Mouse (Mus musculus) retina, postnatal 1 day (tissue): Measurements from ENCODE around the gene Dusp16.
"Not testable (repeated sequence)": the region's sequence is repeated elsewhere in the genome, so short reads cannot be mapped to it uniquely, and the experiment has no call there.

ENCODE experiments used
- DNase-seq: peaks from one replicate; pipeline ENCODE4 v3.0.0-alpha.2; 2012

The Dusp16 gene

GRCm38 (mm10) chr6:134695625-134696024 lies 96.8 kb downstream of the Dusp16 start:
- DNase-seq: no peak

GRCm38 (mm10) chr6:134694988-134695387 lies 97.4 kb downstream of the Dusp16 start:
- DNase-seq: no peak

- DNase-seq: no peak
Observed at GRCm38 (mm10) chr6:134694498-134694897, 97.9 kb downstream of the Dusp16 start.

DNA sequence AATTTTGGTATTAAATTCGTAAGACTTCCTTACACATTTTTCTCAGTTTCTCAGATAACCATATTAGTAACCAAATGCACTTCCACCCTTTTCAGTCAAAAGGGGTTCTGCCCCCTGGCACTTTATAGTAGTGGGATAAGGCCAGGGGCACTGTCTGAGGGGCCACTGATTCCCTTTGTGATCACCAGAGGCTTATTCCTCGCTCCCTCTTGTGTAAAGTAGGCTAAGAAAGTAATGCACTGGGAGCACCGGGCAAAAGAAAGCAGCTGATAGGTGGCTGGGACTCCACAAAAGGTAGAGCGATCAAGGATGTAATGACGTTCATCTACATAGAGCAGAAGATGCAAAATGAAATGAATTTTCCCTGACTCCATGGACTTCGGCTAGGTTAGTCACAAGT lies 106.9 kb downstream of the Dusp16 start:
- no peak for DNase-seq

DNA sequence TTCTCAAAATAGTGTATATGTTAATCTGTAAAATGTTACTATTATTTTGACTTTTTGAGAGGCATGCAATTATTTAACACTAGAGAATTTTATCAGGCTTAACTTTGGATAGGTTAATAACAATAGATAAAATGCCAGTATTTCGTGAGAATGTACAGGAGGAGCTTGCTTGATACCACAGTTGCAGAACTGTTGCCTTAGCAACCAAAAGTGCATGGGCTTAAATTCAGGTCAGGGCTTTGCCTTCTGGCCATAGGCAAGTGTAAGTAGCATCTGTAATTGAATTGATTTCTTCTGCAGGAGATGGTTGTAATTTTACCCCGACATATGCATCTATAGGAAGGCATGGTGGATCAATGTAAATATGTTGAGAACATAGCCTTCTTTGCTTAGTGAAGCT lies 107.4 kb downstream of the Dusp16 start:
- DNase-seq: peak; percentile 63

GRCm38 (mm10) chr6:134684354-134684915 lies 108.0 kb downstream of the Dusp16 start:
- no peak for DNase-seq

- DNase-seq: not testable (repeated sequence)
Observed at GRCm38 (mm10) chr6:134679330-134679729, 113.1 kb downstream of the Dusp16 start.

GRCm38 (mm10) chr6:134678037-134678436 lies 114.4 kb downstream of the Dusp16 start:
- DNase-seq: no peak

DNA sequence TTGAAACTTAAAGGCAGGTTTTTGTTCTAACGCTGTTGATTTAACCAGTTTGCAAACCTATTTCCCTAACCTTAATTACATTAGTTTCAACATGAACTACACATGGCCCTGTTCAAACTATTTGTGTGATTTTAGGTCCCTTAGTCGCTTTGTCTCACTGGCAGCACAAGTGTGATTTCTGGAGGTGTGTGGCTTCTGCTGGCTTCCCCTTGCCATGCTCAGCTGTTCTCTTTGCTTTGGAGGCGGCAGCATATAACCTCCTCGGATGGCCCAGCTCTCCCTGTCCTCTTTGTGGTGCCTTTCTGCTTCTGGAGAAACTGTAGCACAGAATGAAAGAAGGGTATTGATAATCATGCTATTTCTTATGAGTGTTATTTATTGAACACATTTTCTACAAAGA lies 114.9 kb downstream of the Dusp16 start:
- DNase-seq: no peak

DNA sequence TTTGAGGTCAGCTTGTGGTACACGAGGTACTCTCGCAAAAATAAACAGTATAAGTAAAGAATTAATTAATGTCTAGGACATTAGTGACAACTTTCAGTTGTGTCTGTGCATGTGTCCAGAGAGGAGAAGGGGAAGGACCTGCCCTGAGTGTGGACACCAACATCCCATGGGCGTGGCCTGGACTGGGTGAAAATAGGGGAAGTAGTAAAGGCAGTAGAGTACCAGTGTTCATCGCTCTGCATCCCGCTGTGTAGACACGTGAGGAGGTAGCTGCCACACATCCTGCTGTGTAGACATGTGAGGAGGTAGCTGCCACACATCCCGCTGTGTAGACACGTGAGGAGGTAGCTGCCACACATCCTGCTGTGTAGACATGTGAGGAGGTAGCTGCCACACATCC lies 118.7 kb downstream of the Dusp16 start:
- not testable (repeated sequence) for DNase-seq

GRCm38 (mm10) chr6:134670881-134671411 lies 121.5 kb downstream of the Dusp16 start:
- no peak for DNase-seq

- no peak for DNase-seq
Observed at GRCm38 (mm10) chr6:134669179-134669865, 123.1 kb downstream of the Dusp16 start.

- no peak for DNase-seq
Observed at GRCm38 (mm10) chr6:134668519-134668918, 123.9 kb downstream of the Dusp16 start.

GRCm38 (mm10) chr6:134665817-134666216 lies 126.6 kb downstream of the Dusp16 start:
- DNase-seq: no peak
